Mouse (Mus musculus) olfactory bulb, adult 2 months (tissue): Measurements from ENCODE around the gene Eea1.

Experiments used
- CTCF ChIP-seq: fragments of 200-500 bp; IDR thresholded peaks from 2 replicates; pipeline ENCODE4 v1.5.1; 2012; ENCODE audit warnings: low read depth, mild to moderate bottlenecking, low read length, moderate library complexity; ENCODE audit not compliant: insufficient read depth
- POLR2A ChIP-seq: fragments of 200-500 bp; IDR thresholded peaks from 2 replicates; pipeline ENCODE4 v1.6.1; 2012; ENCODE audit warnings: mild to moderate bottlenecking, low read depth, low read length, moderate library complexity; ENCODE audit not compliant: insufficient read depth

DNA sequence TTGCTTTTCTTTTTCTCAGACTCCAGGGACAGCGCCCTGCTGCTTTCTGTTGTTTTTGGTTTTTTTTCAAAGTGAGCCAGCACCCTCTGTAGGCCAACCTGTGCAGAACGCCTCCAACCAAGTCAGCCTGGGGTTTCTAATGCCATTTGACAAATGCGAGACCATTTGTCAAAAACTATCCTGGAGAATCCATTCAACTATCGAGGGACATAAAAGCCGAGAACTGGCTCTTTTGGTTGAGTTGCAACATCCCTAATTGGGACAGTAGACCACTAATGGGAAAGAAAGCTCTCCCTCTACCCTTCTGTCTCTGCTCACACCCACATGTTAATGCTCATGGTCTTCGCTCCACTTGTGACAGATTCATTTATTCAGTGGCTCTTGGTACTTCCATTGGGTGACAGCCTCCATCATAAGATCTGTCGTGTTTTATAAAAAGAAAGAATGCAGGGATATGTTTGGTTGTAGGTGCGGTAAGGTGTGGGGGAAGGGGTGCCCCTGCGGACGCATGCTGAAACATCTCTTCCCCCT lies 45.5 kb upstream of the Eea1 start:
- TF ChIP-seq POLR2A (no peak), CTCF (no peak)
